Mouse (Mus musculus): ENCODE results near the gene Zfp212. TPM values are rescaled to one million over a fixed set of nuclear protein-coding genes. Genes with fewer than 3 reads are reported as not detected.
"Not testable (repeated sequence)": the region's sequence is repeated elsewhere in the genome, so short reads cannot be mapped to it uniquely, and the experiment has no call there.

Zfp212 gene
- polyA plus RNA-seq, 1 experiment from 2014 or later = 16.8 TPM

- Histone ChIP-seq H3K4me1 (no peaks in the 10 kb centered on the region; the same call in 1 of the 2 replicates), H3K4me3 (peak overlapping the region; percentile 40; the same call in 1 of the 2 replicates), H3K4me2 (replicated peaks) (peak overlapping the region; percentile 86), H3K9ac (no peak overlapping the region), H3K27ac (no peak overlapping the region), H3K36me3 (peaks cover 12% of the 10 kb centered on the region), H3K27me3 (replicated peaks) (no peaks in the 10 kb centered on the region), H3K9me3 (no peaks in the 10 kb centered on the region; the same call in 1 of the 2 replicates)
- WGBS = 80% methylated on average over 3 of the region's 3 CpGs
- ATAC-seq (ENCODE audit: low FRiP score, low read depth) = no peak
Observed at GRCm38 (mm10) chr6:47943721-47944120, 23.4 kb downstream of the Zfp212 start.

- Histone ChIP-seq H3K9me3 (no peaks in the 10 kb centered on the region; the same call in 1 of the 2 replicates), H3K27me3 (replicated peaks) (peaks cover 8% of the 10 kb centered on the region), H3K4me3 (no peak overlapping the region), H3K4me2 (replicated peaks) (no peak overlapping the region), H3K36me3 (peaks cover 12% of the 10 kb centered on the region), H3K4me1 (no peaks in the 10 kb centered on the region; the same call in 1 of the 2 replicates), H3K9ac (no peak overlapping the region), H3K27ac (no peak overlapping the region)
- ATAC-seq (ENCODE audit: low FRiP score, low read depth) = no peak
- WGBS = 95% methylated on average over 4 of the region's 4 CpGs
Observed at GRCm38 (mm10) chr6:47947388-47947787, 27.1 kb downstream of the Zfp212 start.

- peak within 1 kb of the TSS; percentile 60 for H3K4me3 ChIP-seq
- peak within 1 kb of the TSS; percentile 80 for H3K4me2 ChIP-seq (replicated peaks)
- WGBS = under 1% methylated on average over 31 of the region's 31 CpGs
- H3K9me3 ChIP-seq = no peaks in the 10 kb centered on the region
- peak; percentile 100 for ATAC-seq (ENCODE audit: low FRiP score, low read depth)
- H3K4me1 ChIP-seq = peaks cover 11% of the 10 kb centered on the region; the same call in 1 of the 2 replicates
- H3K27me3 ChIP-seq (replicated peaks) = peaks cover 8% of the 10 kb centered on the region
- no peak within 1 kb of the TSS for H3K27ac ChIP-seq
- 0 out of 2 replicates have a peak, but pooled peaks cover 12% of the 10 kb centered on the region for H3K36me3 ChIP-seq
- peak within 1 kb of the TSS; percentile 65 for H3K9ac ChIP-seq
Observed at GRCm38 (mm10) chr6:47953191-47953726, 33.0 kb downstream of the Zfp212 start, which contains the start of gene Zfp956. TSS of gene Zfp956 (plus strand) at chr6:47953390.

- Histone ChIP-seq H3K4me1 (peaks cover 11% of the 10 kb centered on the region; the same call in 1 of the 2 replicates), H3K27me3 (replicated peaks) (peaks cover 8% of the 10 kb centered on the region), H3K4me3 (no peak overlapping the region), H3K9me3 (no peaks in the 10 kb centered on the region), H3K4me2 (replicated peaks) (peak overlapping the region; percentile 80; the same call in 1 of the 2 replicates), H3K9ac (no peak overlapping the region), H3K36me3 (0 out of 2 replicates have a peak, but pooled peaks cover 13% of the 10 kb centered on the region), H3K27ac (no peak overlapping the region)
- WGBS = 97% methylated on average over 3 of the region's 3 CpGs
- no peak for ATAC-seq (ENCODE audit: low FRiP score, low read depth)
Observed at GRCm38 (mm10) chr6:47954425-47954824, 34.1 kb downstream of the Zfp212 start.

- no peak for ATAC-seq (ENCODE audit: low FRiP score, low read depth)
- Histone ChIP-seq H3K4me2 (replicated peaks) (no peak overlapping the region), H3K4me1 (peaks cover 11% of the 10 kb centered on the region; the same call in 1 of the 2 replicates), H3K9ac (no peak overlapping the region), H3K36me3 (peaks cover 30% of the 10 kb centered on the region), H3K27ac (no peak overlapping the region), H3K9me3 (no peaks in the 10 kb centered on the region), H3K4me3 (no peak overlapping the region), H3K27me3 (replicated peaks) (no peaks in the 10 kb centered on the region)
Observed at GRCm38 (mm10) chr6:47957816-47958215, 37.5 kb downstream of the Zfp212 start.

GRCm38 (mm10) chr6:47960685-47961421 lies 40.6 kb downstream of the Zfp212 start:
- Histone ChIP-seq H3K4me2 (replicated peaks) (no peak overlapping the region), H3K36me3 (peaks cover 56% of the 10 kb centered on the region), H3K27me3 (replicated peaks) (no peaks in the 10 kb centered on the region), H3K4me1 (no peaks in the 10 kb centered on the region), H3K4me3 (no peak overlapping the region), H3K27ac (no peak overlapping the region), H3K9ac (no peak overlapping the region), H3K9me3 (no peaks in the 10 kb centered on the region)
- ATAC-seq (ENCODE audit: low FRiP score, low read depth) = no peak
- 90% methylated on average over 6 of the region's 6 CpGs for WGBS

- H3K4me2 ChIP-seq (replicated peaks) = no peak overlapping the region
- H3K27me3 ChIP-seq (replicated peaks) = no peaks in the 10 kb centered on the region
- WGBS = 88% methylated on average over 7 of the region's 7 CpGs
- no peak overlapping the region for H3K27ac ChIP-seq
- no peak overlapping the region for H3K4me3 ChIP-seq
- no peaks in the 10 kb centered on the region for H3K4me1 ChIP-seq
- H3K9me3 ChIP-seq = no peaks in the 10 kb centered on the region
- no peak for ATAC-seq (ENCODE audit: low FRiP score, low read depth)
- no peak overlapping the region for H3K9ac ChIP-seq
- H3K36me3 ChIP-seq = peaks cover 46% of the 10 kb centered on the region
Observed at GRCm38 (mm10) chr6:47963051-47963450, 42.8 kb downstream of the Zfp212 start.

GRCm38 (mm10) chr6:47968166-47968565 lies 47.9 kb downstream of the Zfp212 start:
- not testable (repeated sequence) for H3K27ac ChIP-seq; H3K4me2 ChIP-seq (replicated peaks); H3K9me3 ChIP-seq; H3K4me3 ChIP-seq; H3K9ac ChIP-seq; ATAC-seq (ENCODE audit: low FRiP score, low read depth); H3K27me3 ChIP-seq (replicated peaks); H3K4me1 ChIP-seq
- peaks cover 23% of the 10 kb centered on the region for H3K36me3 ChIP-seq
- WGBS = 83% methylated on average over 1 of the region's 1 CpGs

GRCm38 (mm10) chr6:47974599-47974998 lies 54.3 kb downstream of the Zfp212 start:
- Histone ChIP-seq H3K9me3 (no peaks in the 10 kb centered on the region), H3K4me1 (no peaks in the 10 kb centered on the region), H3K27ac (no peak overlapping the region), H3K9ac (no peak overlapping the region), H3K27me3 (replicated peaks) (no peaks in the 10 kb centered on the region), H3K4me3 (no peak overlapping the region), H3K36me3 (no peaks in the 10 kb centered on the region), H3K4me2 (replicated peaks) (no peak overlapping the region)
- no peak for ATAC-seq (ENCODE audit: low FRiP score, low read depth)
- WGBS = 80% methylated on average over 1 of the region's 1 CpGs

- no peaks in the 10 kb centered on the region for H3K4me1 ChIP-seq
Observed at GRCm38 (mm10) chr6:47978897-47979368, 58.7 kb downstream of the Zfp212 start.

More at GRCm38 (mm10) chr6:47978897-47979368, 58.7 kb downstream of the Zfp212 start:
- H3K36me3 ChIP-seq = no peaks in the 10 kb centered on the region
- no peak overlapping the region for H3K4me3 ChIP-seq
- no peaks in the 10 kb centered on the region for H3K9me3 ChIP-seq
- H3K27me3 ChIP-seq (replicated peaks) = no peaks in the 10 kb centered on the region
- no peak overlapping the region for H3K4me2 ChIP-seq (replicated peaks)
- WGBS = 22% methylated on average over 6 of the region's 6 CpGs
- H3K27ac ChIP-seq = no peak overlapping the region
- no peak for ATAC-seq (ENCODE audit: low FRiP score, low read depth)
- no peak overlapping the region for H3K9ac ChIP-seq
